Mouse (Mus musculus) embryonic facial prominence, embryonic 11.5 days (tissue): ENCODE results near the gene Apela. TPM values are rescaled to one million over a fixed set of nuclear protein-coding genes. Genes with fewer than 3 reads are reported as not detected.
A peak's percentile ranks its signal among the peaks of the same experiment; 100 is the strongest.

Experiments
- ATAC-seq: fragments of 200-750 bp; cut with Nextera tagmentation; replicated peaks from 2 replicates; pipeline ENCODE4 v1.8.0; 2017; ENCODE audit warnings: low read depth; ENCODE audit not compliant: insufficient number of reproducible peaks, low FRiP score, low TSS enrichment
- DNase-seq: peaks from one replicate; pipeline ENCODE4 v3.0.0-alpha.2; 2015; ENCODE audit warnings: low spot score
- H3K27ac ChIP-seq: fragments of 300-500 bp; sonication (generic); replicated peaks from 2 replicates; pipeline ENCODE4 v1.5.1; 2014; ENCODE audit warnings: mild to moderate bottlenecking, low read depth, low read length, control low read depth
- H3K27me3 ChIP-seq: fragments of 300-500 bp; sonication (generic); 2 replicates; pipeline ENCODE4 v1.6.1; 2014; ENCODE audit warnings: mild to moderate bottlenecking, low read length, moderate library complexity, mixed read lengths; ENCODE audit not compliant: control insufficient read depth, insufficient read depth
- H3K36me3 ChIP-seq: fragments of 300-500 bp; sonication (generic); replicated peaks from 2 replicates; pipeline ENCODE4 v1.6.1; 2014; ENCODE audit warnings: low read depth, mild to moderate bottlenecking, low read length, moderate library complexity, mixed read lengths; ENCODE audit not compliant: control insufficient read depth, insufficient read depth
- H3K4me1 ChIP-seq: fragments of 300-500 bp; sonication (generic); 2 replicates; pipeline ENCODE4 v1.6.1; 2014; ENCODE audit warnings: low read length, mixed read lengths; ENCODE audit not compliant: control insufficient read depth, insufficient read depth
- H3K4me2 ChIP-seq: fragments of 300-500 bp; sonication (generic); 2 replicates; pipeline ENCODE4 v1.6.1; 2014; ENCODE audit warnings: low read depth, mild to moderate bottlenecking, control low read depth, low read length, moderate library complexity
- H3K4me3 ChIP-seq: fragments of 300-500 bp; sonication (generic); 2 replicates; pipeline ENCODE4 v1.5.1; 2014; ENCODE audit warnings: low read depth, low read length, control low read depth
- H3K9ac ChIP-seq: fragments of 300-500 bp; sonication (generic); replicated peaks from 2 replicates; pipeline ENCODE4 v1.6.1; 2014; ENCODE audit warnings: mild to moderate bottlenecking, control low read depth, low read length
- H3K9me3 ChIP-seq: fragments of 300-500 bp; sonication (generic); replicated peaks from 2 replicates; pipeline ENCODE4 v1.6.1; 2016; ENCODE audit warnings: mild to moderate bottlenecking, low read length, inconsistent platforms, mixed read lengths; ENCODE audit not compliant: control insufficient read depth
- WGBS: fragments of 180-500 bp; shearing (Covaris S2); extraction: QIAGEN DNeasy Blood & Tissue Kit; methylation state at CpG from one replicate; pipeline ENCODE4 v1.1.7; 2014; 5-methylcytosine and 5-hydroxymethylcytosine counted together
- polyA plus RNA-seq: library from polyadenylated mRNA; unstranded; fragments of >200 nt; fragmentation: Nextera tagmentation; extraction: Ambion mirVana; gene quantifications from 2 replicates; pipeline ENCODE4 v1.2.1, GENCODE M21; 2014

Apela gene
- polyA plus RNA-seq, 1 experiment from 2014 or later, result 4.2 TPM

DNA sequence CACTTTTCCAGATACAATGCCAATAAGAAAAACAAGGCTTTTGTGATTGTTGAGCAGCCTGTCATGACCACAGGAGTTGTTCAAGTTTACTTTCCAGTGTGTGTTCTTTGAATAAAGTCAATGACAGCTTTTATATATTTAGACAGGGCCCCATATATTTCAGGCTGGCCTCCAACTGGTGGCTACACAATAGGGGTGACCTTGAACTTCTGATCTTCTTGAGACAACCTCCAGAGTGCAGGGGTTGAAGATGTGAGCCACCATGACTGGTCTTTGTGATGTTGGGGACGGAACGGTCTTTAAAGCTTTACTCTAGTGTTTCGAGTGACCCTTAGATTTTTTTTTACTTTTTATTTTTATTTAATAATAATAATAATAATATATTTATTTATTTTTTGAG, 28.5 kb upstream of the Apela start:
- H3K9me3 ChIP-seq, result no peaks in the 10 kb centered on the region
- ATAC-seq (no peak), DNase-seq (no peak)
- H3K9ac ChIP-seq, result no peak overlapping the region
- H3K27ac ChIP-seq, result no peak overlapping the region
- H3K4me3 ChIP-seq, result no peak overlapping the region
- H3K4me1 ChIP-seq, result no peaks in the 10 kb centered on the region
- no peak overlapping the region for H3K4me2 ChIP-seq
- 93% methylated on average over 3 of the region's 3 CpGs for WGBS
- no peaks in the 10 kb centered on the region for H3K36me3 ChIP-seq
- H3K27me3 ChIP-seq, result no peaks in the 10 kb centered on the region

GRCm38 (mm10) chr8:65064071-65064470, 26.9 kb upstream of the Apela start:
- H3K4me1 ChIP-seq, result no peaks in the 10 kb centered on the region
- 53% methylated on average over 2 of the region's 2 CpGs for WGBS
- DNase-seq, result no peak

GRCm38 (mm10) chr8:65062195-65062594, 25.1 kb upstream of the Apela start:
- Histone ChIP-seq H3K36me3 (no peaks in the 10 kb centered on the region), H3K27me3 (no peaks in the 10 kb centered on the region), H3K4me1 (no peaks in the 10 kb centered on the region), H3K4me3 (no peak overlapping the region), H3K4me2 (no peak overlapping the region), H3K27ac (no peak overlapping the region), H3K9ac (no peak overlapping the region), H3K9me3 (no peaks in the 10 kb centered on the region)
- no peak for ATAC-seq
- no peak for DNase-seq
- 75% methylated on average over 4 of the region's 4 CpGs for WGBS

More at GRCm38 (mm10) chr8:65064071-65064470, 26.9 kb upstream of the Apela start:
- H3K9ac ChIP-seq, result no peak overlapping the region
- H3K4me2 ChIP-seq, result no peak overlapping the region
- ATAC-seq, result no peak
- no peaks in the 10 kb centered on the region for H3K9me3 ChIP-seq
- no peak overlapping the region for H3K27ac ChIP-seq
- H3K4me3 ChIP-seq, result no peak overlapping the region
- no peaks in the 10 kb centered on the region for H3K27me3 ChIP-seq
- no peaks in the 10 kb centered on the region for H3K36me3 ChIP-seq

DNA sequence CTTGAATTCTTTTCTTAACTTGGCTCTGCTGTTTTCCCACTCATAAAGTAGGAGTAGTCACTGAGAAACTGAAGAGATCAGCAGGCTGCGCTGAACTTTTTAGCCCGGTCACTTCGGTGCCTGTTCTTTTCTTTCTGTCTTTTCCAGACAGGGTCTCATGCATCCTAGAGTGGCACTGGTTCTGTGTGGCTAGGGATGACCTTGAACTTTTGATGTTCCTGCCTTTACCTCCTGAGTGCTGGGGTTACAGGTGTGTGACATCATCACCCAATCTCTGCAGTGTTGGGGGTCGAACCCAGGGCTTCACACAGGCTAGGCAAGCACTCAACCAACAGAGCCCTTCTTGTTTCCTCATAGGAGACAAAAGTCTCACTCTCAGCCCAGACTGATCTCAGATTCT, 19.6 kb upstream of the Apela start:
- no peak overlapping the region for H3K4me2 ChIP-seq
- DNase-seq (no peak), ATAC-seq (no peak)
- H3K27me3 ChIP-seq, result no peaks in the 10 kb centered on the region
- no peak overlapping the region for H3K27ac ChIP-seq
- 89% methylated on average over 4 of the region's 4 CpGs for WGBS
- H3K4me3 ChIP-seq, result no peak overlapping the region
- H3K9me3 ChIP-seq, result no peaks in the 10 kb centered on the region
- H3K4me1 ChIP-seq, result no peaks in the 10 kb centered on the region
- H3K9ac ChIP-seq, result no peak overlapping the region
- no peaks in the 10 kb centered on the region for H3K36me3 ChIP-seq

- H3K27ac ChIP-seq, result no peak overlapping the region
- H3K4me3 ChIP-seq, result no peak overlapping the region
- DNase-seq (peak; percentile 78), ATAC-seq (peak; percentile 73; the same call in 1 of the 2 replicates)
- no peaks in the 10 kb centered on the region for H3K27me3 ChIP-seq
- no peak overlapping the region for H3K9ac ChIP-seq
- H3K4me1 ChIP-seq, result no peaks in the 10 kb centered on the region
- no peaks in the 10 kb centered on the region for H3K9me3 ChIP-seq
- H3K36me3 ChIP-seq, result no peaks in the 10 kb centered on the region
- 36% methylated on average over 5 of the region's 5 CpGs for WGBS
- H3K4me2 ChIP-seq, result no peak overlapping the region
These were observed 16.8 kb upstream of the Apela start for GRCm38 (mm10) chr8:65053968-65054367.

- H3K4me2 ChIP-seq, result no peak overlapping the region
- no peak overlapping the region for H3K9ac ChIP-seq
- 97% methylated on average over 3 of the region's 3 CpGs for WGBS
- DNase-seq, result no peak
- no peak overlapping the region for H3K27ac ChIP-seq
- no peaks in the 10 kb centered on the region for H3K9me3 ChIP-seq
- no peak for ATAC-seq
- H3K4me1 ChIP-seq, result no peaks in the 10 kb centered on the region
- no peak overlapping the region for H3K4me3 ChIP-seq
- no peaks in the 10 kb centered on the region for H3K27me3 ChIP-seq
- no peaks in the 10 kb centered on the region for H3K36me3 ChIP-seq
These were observed 16.4 kb upstream of the Apela start for GRCm38 (mm10) chr8:65053554-65053953.

GRCm38 (mm10) chr8:65047801-65048200, 10.7 kb upstream of the Apela start:
- ATAC-seq (no peak), DNase-seq (no peak)
- Histone ChIP-seq H3K4me1 (no peaks in the 10 kb centered on the region), H3K4me3 (no peak overlapping the region), H3K27ac (no peak overlapping the region), H3K36me3 (no peaks in the 10 kb centered on the region), H3K9ac (no peak overlapping the region), H3K27me3 (no peaks in the 10 kb centered on the region), H3K4me2 (no peak overlapping the region), H3K9me3 (no peaks in the 10 kb centered on the region)
- 89% methylated on average over 4 of the region's 4 CpGs for WGBS

DNA sequence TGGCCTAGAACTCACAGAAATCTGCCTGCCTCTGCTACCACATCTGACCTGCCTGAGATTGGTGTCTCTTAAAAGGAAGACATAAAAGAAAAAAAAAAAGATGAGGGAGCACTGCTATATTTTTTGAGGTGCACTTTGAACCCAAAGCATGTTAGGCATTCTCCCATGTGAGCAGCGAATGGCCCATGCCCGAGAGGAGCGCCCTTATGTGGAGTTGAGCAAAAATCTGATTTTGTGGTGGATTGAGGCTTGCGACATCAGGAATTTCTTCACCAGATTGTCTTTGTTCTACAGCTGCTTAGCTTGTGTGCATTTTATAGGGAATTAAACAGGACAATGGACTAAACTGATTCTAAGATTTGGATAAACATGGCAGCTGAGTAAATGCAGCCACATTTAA, 10.1 kb upstream of the Apela start:
- no peak for DNase-seq
- Histone ChIP-seq H3K9ac (no peak overlapping the region), H3K9me3 (no peaks in the 10 kb centered on the region), H3K4me1 (no peaks in the 10 kb centered on the region), H3K4me3 (no peak overlapping the region), H3K27ac (no peak overlapping the region), H3K27me3 (no peaks in the 10 kb centered on the region), H3K36me3 (no peaks in the 10 kb centered on the region), H3K4me2 (no peak overlapping the region)
- no peak for ATAC-seq
- 92% methylated on average over 4 of the region's 4 CpGs for WGBS
